Mouse (Mus musculus) thymus, adult 18-20 months (tissue): ENCODE data around the gene Parl.
A peak's percentile ranks its signal among the peaks of the same experiment; 100 is the strongest.

Experiments
- DNase-seq, 2 experiments: peaks; one replicate each; pipeline ENCODE4 v3.0.0; 2022; ENCODE audit warnings: mixed read lengths in 2 of 2

The Parl gene

DNA sequence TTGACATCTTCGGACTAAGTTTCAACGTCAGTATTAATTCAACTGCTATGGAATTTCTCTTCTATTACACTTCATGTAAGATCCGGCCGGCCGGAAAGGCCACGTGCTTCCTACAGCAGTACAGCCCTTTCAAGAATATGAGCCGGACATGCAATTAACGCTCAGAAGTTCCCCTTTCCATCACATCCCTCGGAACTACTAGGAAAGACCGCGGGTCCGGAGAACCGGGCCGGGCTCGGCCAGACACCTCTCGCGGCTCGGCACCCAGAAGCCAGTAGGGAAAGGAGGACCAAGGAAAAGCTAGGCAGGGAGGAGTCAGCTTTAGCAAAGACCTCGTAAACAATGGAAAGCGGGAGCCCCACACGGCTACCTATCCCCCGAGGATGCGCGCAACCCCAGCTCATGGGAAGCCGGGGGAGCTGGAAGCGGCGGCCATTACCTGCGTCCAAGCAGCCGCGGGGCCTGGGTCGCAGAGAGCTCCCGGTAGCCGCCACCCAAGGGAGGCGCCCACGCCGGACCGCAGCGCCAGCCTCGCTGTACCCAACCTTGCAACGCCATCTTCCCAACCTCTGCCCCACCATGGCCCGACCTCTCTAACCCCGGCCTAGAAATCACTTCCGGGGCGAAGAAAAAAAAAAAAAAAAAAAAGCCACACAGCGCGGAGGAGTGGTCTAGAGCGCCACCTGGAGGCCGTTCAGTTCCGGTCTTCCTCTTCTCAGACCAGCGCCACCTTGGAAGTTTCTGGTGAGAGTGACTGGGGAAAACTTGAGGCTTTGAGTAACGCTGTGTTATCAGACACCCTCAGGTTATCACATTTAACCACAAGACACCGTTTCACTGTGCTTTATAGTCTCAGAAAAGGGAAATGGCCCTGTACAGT is at the start of gene Parl:
Gene Parl, minus strand, starts transcription at position 618 of the 880 bp plus-strand sequence.
- DNase-seq = peak; percentile 48 to 61

DNA sequence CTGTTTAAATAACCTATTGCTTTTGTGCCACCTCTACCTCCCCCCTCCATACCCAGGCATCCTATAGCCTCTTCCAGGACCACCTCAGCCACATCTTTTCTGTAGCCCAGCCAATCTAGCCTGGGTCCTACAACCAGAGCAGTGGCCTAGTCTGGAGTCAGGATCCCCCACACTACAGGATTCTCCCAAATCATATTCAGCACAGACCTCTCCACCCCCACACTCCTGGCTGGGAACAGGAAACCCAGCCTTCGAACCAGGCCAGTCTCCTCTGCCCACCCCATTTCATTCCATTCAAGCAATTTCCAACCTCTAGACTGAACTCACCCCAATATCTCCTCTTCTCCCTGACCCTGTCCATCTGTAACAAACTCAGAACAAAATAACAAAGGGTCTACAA is 43.3 kb upstream of the Parl start:
- DNase-seq = no peak

- DNase-seq = no peak
Measured at GRCm38 (mm10) chr16:20338616-20339015, 36.4 kb upstream of the Parl start.

DNA sequence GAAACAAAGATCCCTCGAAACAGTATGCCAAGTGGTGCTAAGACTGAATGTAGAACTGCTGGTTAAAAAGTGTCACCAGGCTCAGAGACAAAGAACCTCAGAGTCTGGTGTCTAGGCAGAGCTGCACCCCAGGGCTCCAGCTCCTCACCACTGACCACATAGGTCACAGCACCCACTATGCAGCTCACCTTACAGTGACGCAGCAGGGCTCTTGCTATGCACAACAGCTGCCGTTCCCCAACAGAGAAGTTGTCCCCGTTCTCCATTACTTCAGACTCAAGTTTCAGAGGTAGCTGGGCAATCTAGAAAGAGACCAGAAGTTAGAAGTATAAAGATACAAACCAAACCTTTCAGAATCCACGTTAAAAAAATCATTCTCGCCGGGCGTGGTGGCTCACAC is 32.7 kb upstream of the Parl start:
- no peak for DNase-seq

- no peak for DNase-seq
Measured at GRCm38 (mm10) chr16:20328306-20328705, 26.1 kb upstream of the Parl start.

- DNase-seq = no peak
Measured at GRCm38 (mm10) chr16:20325286-20325685, 23.1 kb upstream of the Parl start, which contains the start of gene Cyp2ab1. TSS of gene Cyp2ab1 (minus strand) at chr16:20325404.

GRCm38 (mm10) chr16:20323907-20324306 is 21.7 kb upstream of the Parl start:
- DNase-seq = no peak

- DNase-seq = no peak
Measured at GRCm38 (mm10) chr16:20322274-20322673, 20.1 kb upstream of the Parl start.

DNA sequence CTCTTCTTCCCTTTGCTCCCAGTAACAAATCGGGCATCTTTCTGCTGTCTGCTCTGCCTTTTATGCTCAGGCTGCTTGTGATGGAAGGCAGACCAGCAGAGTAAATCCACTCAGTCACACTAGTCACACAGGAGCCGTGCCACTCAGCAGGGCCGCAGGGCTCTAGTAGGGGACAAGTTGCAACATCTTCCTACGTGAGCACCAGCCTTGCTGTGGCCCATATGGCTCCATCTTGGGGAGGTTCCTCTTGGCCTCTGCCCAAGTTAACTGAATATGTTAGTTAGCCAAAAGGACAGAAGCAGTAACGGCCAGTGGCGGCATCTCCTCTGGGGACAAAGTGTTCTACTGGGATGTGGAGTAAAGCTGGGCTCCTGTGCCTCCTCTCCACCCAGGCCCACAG is 14.6 kb upstream of the Parl start:
- DNase-seq = no peak

- DNase-seq = no peak
Measured at GRCm38 (mm10) chr16:20315266-20315665, 13.1 kb upstream of the Parl start.

DNA sequence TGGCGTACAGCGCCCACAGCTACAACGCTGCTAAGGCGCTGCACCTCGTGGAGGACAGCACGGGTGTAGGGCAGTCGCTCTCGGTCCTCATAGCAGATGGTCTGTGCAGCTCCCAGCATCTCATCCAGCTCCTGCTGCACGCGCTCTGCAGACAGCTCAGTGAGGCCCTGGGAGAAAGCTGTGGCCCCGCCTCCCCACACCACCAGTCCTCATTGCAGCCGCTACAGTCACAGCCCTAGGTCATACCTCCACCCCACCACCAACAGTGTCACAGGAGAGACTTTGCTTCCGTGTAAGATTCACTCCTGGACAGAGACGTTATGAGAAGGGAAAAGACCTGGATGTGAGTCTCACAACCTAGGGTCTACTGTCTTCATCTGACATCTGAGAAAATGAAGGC is 10.1 kb upstream of the Parl start:
- no peak for DNase-seq

GRCm38 (mm10) chr16:20300076-20300475 is 2.1 kb downstream of the Parl start:
- DNase-seq = no peak

DNA sequence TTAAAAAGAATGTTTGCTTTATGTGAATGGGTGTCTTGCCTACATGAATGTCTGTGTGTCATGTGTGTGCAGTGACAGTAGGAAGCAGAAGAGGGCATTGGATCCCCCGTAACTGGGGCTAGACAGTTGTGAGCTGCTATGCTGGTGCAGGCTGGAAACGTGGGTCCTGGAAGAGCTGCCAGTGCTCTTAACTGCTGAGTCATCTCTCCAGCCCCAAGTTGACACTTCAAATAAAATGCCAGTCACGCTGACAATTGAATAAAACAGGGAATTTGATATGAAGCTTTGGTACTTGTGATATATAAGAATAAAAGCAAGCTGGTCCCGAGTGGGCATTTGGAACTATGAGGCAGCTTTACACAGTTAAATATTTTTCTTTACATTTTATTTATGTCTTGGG is 21.9 kb downstream of the Parl start:
- DNase-seq = no peak

GRCm38 (mm10) chr16:20279395-20279794 is 22.8 kb downstream of the Parl start:
- no peak for DNase-seq

DNA sequence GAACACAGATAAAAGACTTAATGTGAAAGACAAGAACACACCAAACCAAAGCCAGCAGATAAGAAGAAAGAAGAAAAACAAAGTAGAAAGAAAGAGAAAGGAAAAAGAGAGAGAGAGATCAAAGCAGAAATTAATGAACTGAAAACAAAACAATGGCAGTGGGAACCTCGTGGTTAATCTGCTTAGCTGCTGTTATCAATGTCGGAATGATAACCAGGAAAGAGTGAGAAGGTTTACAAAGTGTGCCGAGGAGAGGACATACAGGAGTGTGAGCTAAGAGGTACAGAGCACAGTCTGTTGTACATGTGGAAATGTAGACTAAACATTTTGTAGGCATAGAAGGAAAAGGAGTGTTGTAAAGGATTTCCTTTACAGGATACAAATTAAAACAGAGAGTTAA is 29.2 kb downstream of the Parl start:
- DNase-seq = no peak

DNA sequence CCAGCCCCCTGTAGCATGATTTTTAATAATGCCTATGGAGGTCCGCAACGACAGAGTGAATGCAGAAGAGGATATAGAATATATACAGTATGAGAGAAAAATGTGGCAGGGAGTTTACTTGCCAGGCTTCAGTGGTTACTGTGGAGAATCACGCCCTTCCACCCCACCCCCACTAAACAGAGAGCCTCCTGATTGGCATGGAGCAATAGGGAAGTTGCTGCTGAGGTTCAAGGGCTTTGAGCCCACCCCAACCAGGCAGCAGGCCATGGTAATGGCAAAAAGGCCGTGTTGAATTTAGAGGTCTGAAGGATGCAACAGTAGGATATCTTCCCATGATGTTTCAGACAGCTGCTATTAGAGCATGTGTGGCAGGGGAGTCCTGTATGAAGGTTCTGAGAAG is 30.8 kb downstream of the Parl start:
- DNase-seq = no peak

GRCm38 (mm10) chr16:20265089-20265488 is 37.1 kb downstream of the Parl start:
- DNase-seq = no peak

DNA sequence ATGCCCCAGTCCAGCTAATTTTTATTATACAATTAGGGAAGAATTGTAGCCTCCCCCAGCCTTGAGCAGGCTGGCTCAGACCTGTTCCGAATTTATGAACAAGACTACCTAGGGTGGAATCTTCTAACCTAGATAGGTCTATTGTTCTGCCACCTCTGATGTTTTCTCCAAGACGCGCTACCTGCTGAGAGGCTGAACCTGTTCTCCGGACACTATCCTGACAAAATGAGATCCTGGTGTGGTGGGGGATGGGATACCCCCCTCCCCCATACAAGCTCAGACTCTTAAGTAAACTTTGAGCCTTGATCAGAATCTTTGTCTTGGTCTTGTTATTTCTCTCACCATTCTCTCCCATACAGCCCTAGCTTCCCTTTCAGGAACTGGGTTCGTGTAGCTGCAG is 44.3 kb downstream of the Parl start:
- no peak for DNase-seq

GRCm38 (mm10) chr16:20248442-20249174 is 53.6 kb downstream of the Parl start:
- DNase-seq = no peak

GRCm38 (mm10) chr16:20247103-20247502 is 55.1 kb downstream of the Parl start:
- no peak for DNase-seq

GRCm38 (mm10) chr16:20240468-20241414 is 61.4 kb downstream of the Parl start, which contains the start of gene Map6d1:
TSS of gene Map6d1 (minus strand) at chr16:20241358.
- DNase-seq = no peak

DNA sequence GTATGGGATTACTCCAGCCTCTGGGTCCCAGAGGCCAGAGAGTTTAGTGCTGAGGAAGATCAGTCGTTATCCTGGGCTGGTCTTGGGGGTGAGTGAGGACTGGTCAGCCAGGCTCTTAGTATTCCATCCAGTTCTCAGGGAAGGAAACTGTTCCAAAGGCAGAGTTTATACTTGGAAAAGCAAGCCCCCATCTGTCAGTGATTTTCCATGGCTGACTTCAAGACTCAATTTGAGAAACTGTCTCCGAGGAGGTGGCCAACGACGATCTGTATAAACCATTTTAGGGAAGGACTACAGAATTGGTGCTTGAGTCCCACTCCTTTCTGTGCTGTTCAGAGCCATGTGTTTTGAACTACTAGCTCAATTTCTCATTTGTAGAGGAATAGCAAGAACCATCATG is 63.5 kb downstream of the Parl start:
- DNase-seq = no peak

DNA sequence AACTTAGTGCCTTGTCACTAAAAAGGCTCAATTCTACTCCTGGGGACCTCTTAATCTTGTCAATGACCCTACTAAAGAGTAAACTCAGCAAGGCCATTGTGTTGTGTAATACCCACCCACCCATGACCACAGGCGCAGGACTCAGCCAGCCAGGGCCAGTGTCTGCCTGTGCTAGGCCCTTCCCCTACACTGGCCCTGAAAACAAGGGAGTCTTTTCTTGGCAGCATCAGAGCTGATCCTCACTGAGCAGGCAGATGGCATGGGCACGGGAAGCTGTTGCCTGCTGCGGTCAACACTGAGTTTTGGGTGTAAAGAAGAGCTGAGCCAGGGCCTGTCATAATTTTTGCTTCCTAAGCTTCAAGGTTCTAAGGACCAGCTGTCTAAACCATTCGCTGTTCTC is 64.8 kb downstream of the Parl start:
- DNase-seq = no peak
